Mouse (Mus musculus): ENCODE data around the gene Fam155a. TPM values are rescaled to one million over a fixed set of nuclear protein-coding genes. Genes with fewer than 3 reads are reported as not detected.

Fam155a gene
- total and polyA plus RNA-seq, 3 experiments = not detected

- H3K36me3 ChIP-seq (replicated peaks in 1 of 2; ENCODE audit: control insufficient read depth in 1 of 2, insufficient read depth in 1 of 2, low read length in 1 of 2) = no peaks in the 10 kb centered on the region
- TF ChIP-seq RCOR1 (conservative IDR thresholded peaks at IDR 0.05; ENCODE audit: low read depth, low read length) = no peak
- TF ChIP-seq TBP (conservative IDR thresholded peaks at IDR 0.05; ENCODE audit: low read depth, low read length) = no peak
- no peak for TF ChIP-seq CTCF (conservative IDR thresholded peaks at IDR 0.05 in 1 of 2, IDR thresholded peaks at IDR 0.05 in 1 of 2; ENCODE audit: low read depth in 2 of 2, low read length in 2 of 2)
- no peak for TF ChIP-seq NELFE (IDR thresholded peaks at IDR 0.05; ENCODE audit: low read depth, low read length)
- no peak for TF ChIP-seq IRF4 (IDR thresholded peaks at IDR 0.05; ENCODE audit: low read depth, low read length)
- no peak for TF ChIP-seq MAZ (IDR thresholded peaks at IDR 0.05; ENCODE audit: low read depth, low read length)
- no peak for TF ChIP-seq SMC3 (IDR thresholded peaks at IDR 0.05; ENCODE audit: low read depth, low read length)
- TF ChIP-seq ETS1 (conservative IDR thresholded peaks at IDR 0.05; ENCODE audit: low read depth, low read length) = no peak
- no peak for TF ChIP-seq UBTF (IDR thresholded peaks at IDR 0.05; ENCODE audit: low read depth, low read length)
- TF ChIP-seq POLR2A (IDR thresholded peaks at IDR 0.05; ENCODE audit: low read depth, low read length) = no peak
- no peak for TF ChIP-seq POLR2AphosphoS2 (IDR thresholded peaks at IDR 0.05; ENCODE audit: low read depth, low read length)
- no peak for TF ChIP-seq ZMIZ1 (IDR thresholded peaks at IDR 0.05; ENCODE audit: low read depth, low read length)
- TF ChIP-seq JUN (IDR thresholded peaks at IDR 0.05; ENCODE audit: insufficient read depth, low read depth, low read length) = no peak
- no peak for TF ChIP-seq EP300 (IDR thresholded peaks at IDR 0.05; ENCODE audit: low read length)
- TF ChIP-seq MXI1 (IDR thresholded peaks at IDR 0.05; ENCODE audit: low read depth, low read length) = no peak
- H3K9me3 ChIP-seq (replicated peaks; ENCODE audit: low read length) = peaks cover 70% of the 10 kb centered on the region
- H3K4me1 ChIP-seq (ENCODE audit: control insufficient read depth in 1 of 2, insufficient read depth in 2 of 2) = no peaks in the 10 kb centered on the region
- no peaks in the 10 kb centered on the region for H3K79me2 ChIP-seq (replicated peaks; ENCODE audit: control insufficient read depth, extremely low read depth, insufficient read depth, poor library complexity, severe bottlenecking)
- H3K4me2 ChIP-seq (ENCODE audit: insufficient read depth, low read depth, poor library complexity, severe bottlenecking) = no peak overlapping the region
- no peak overlapping the region for H3K27ac ChIP-seq (ENCODE audit: insufficient read depth, low read depth)
- H3K9ac ChIP-seq (ENCODE audit: insufficient read depth, low read depth) = no peak overlapping the region
- dilution Hi-C loops (cut with MboI; ENCODE audit: extremely low pct_ligation_motif_present, extremely low pct_unique_long_range_greater_than_20kb, low sequenced_read_pairs) (no loop called here), in situ Hi-C loops (cut with MboI; ENCODE audit: low pct_ligation_motif_present, low pct_unique_long_range_greater_than_20kb, low sequenced_read_pairs) (no loop called here)
- H3K27me3 ChIP-seq (replicated peaks) = no peaks in the 10 kb centered on the region
- no peak for DNase-seq (ENCODE audit: extremely low read depth)
- H3K4me3 ChIP-seq (replicated peaks in 1 of 3; ENCODE audit: low read depth in 2 of 3, low read length in 2 of 3, poor library complexity in 1 of 3) = no peak overlapping the region
Measured at GRCm38 (mm10) chr8:9369201-9369600, 401.8 kb downstream of the Fam155a start.

DNA sequence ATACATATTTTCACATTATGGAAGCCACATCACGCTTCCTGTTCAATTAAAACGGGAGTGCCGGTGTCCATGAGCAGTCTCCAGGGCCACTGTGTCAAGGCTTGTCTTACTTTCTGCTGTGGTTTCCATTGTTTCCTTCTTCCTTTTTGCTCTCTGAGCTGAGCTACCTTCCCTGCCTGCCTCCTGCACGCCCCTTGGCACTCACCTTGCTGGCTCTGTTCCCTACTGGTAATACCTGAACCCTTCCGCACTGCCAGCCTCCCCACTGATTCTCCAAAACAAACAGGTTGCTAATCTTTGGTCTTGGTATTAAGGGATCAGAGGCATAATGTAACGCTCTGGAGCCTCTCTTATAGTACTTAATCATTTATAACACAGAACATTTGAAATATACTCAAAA lies 403.2 kb downstream of the Fam155a start:
- DNase-seq (ENCODE audit: extremely low read depth) = no peak
- Histone ChIP-seq H3K36me3 (replicated peaks in 1 of 2; ENCODE audit: control insufficient read depth in 1 of 2, insufficient read depth in 1 of 2, low read length in 1 of 2) (no peaks in the 10 kb centered on the region), H3K4me1 (ENCODE audit: control insufficient read depth in 1 of 2, insufficient read depth in 2 of 2) (no peaks in the 10 kb centered on the region), H3K79me2 (replicated peaks; ENCODE audit: control insufficient read depth, extremely low read depth, insufficient read depth, poor library complexity, severe bottlenecking) (no peaks in the 10 kb centered on the region), H3K9ac (ENCODE audit: insufficient read depth, low read depth) (no peak overlapping the region), H3K4me2 (ENCODE audit: insufficient read depth, low read depth, poor library complexity, severe bottlenecking) (no peak overlapping the region), H3K27ac (ENCODE audit: insufficient read depth, low read depth) (no peak overlapping the region), H3K4me3 (replicated peaks in 1 of 3; ENCODE audit: low read depth in 2 of 3, low read length in 2 of 3, poor library complexity in 1 of 3) (no peak overlapping the region), H3K9me3 (replicated peaks; ENCODE audit: low read length) (peaks cover 66% of the 10 kb centered on the region), H3K27me3 (replicated peaks) (no peaks in the 10 kb centered on the region)
- no peak for TF ChIP-seq SIN3A (IDR thresholded peaks at IDR 0.05; ENCODE audit: low read length)
- TF ChIP-seq MAX (IDR thresholded peaks at IDR 0.05; ENCODE audit: low read length) = no peak
- TF ChIP-seq CTCF (conservative IDR thresholded peaks at IDR 0.05 in 1 of 2, IDR thresholded peaks at IDR 0.05 in 1 of 2; ENCODE audit: low read depth in 2 of 2, low read length in 2 of 2) = no peak
- no peak for TF ChIP-seq BHLHE40 (IDR thresholded peaks at IDR 0.05; ENCODE audit: low read depth, low read length)
- TF ChIP-seq NRF1 (IDR thresholded peaks at IDR 0.05; ENCODE audit: low read depth, low read length) = no peak
- no peak for TF ChIP-seq EP300 (IDR thresholded peaks at IDR 0.05; ENCODE audit: low read length)
- TF ChIP-seq POLR2AphosphoS2 (IDR thresholded peaks at IDR 0.05; ENCODE audit: low read depth, low read length) = no peak
- no peak for TF ChIP-seq SMC3 (IDR thresholded peaks at IDR 0.05; ENCODE audit: low read depth, low read length)
- TF ChIP-seq MYC (IDR thresholded peaks at IDR 0.05; ENCODE audit: low read depth, low read length) = no peak
- no peak for TF ChIP-seq MEF2A (IDR thresholded peaks at IDR 0.05; ENCODE audit: borderline replicate concordance, low read depth, low read length)
- TF ChIP-seq RAD21 (IDR thresholded peaks at IDR 0.05; ENCODE audit: low read depth, low read length) = no peak
- TF ChIP-seq MAZ (IDR thresholded peaks at IDR 0.05; ENCODE audit: low read depth, low read length) = no peak
- no peak for TF ChIP-seq MAFK (IDR thresholded peaks at IDR 0.05; ENCODE audit: insufficient replicate concordance, low read length)
- dilution Hi-C loops (cut with MboI; ENCODE audit: extremely low pct_ligation_motif_present, extremely low pct_unique_long_range_greater_than_20kb, low sequenced_read_pairs) (no loop called here), in situ Hi-C loops (cut with MboI; ENCODE audit: low pct_ligation_motif_present, low pct_unique_long_range_greater_than_20kb, low sequenced_read_pairs) (no loop called here)
